Mouse (Mus musculus): ENCODE results near the gene Iars2. TPM values are rescaled to one million over a fixed set of nuclear protein-coding genes. Genes with fewer than 3 reads are reported as not detected.

Iars2 gene
- polyA plus RNA-seq, 1 experiment from 2014 or later, result 19.2 TPM

DNA sequence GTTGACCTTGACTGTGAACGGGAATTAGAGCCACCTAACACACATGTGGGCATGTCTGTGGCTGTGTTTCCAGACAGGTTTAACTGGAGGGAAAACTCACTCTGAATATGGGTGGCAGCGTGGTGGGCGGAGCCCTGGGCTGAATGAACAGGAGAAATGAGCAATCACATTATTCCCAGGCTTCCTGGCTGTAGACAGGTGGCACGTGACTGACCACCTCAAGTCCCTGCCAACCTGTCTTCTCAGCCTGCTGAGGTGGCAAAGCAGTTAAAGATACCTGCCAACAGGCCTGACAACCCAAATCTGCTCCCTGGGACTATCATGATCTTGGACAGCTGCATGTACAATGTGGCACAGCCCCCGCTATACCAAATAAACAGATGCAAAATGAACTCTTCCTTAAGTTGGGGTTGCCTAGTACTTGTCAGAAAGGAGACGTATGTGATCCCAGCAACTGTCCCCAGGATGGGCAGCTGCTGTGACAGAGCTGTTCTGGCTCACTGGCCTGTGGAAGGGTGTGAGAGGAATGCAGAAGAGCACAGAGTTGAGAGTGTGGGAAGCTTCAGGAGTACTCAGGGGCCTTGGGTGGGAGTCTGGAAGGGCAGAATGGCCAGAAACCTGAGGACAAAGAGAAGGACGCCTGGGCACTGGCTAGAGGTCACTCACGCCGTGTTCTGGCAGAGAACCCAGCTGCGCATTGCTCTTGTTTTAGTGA, 36.4 kb downstream of the Iars2 start:
- H3K36me3 ChIP-seq, result peaks cover 65% of the 10 kb centered on the region
- no peak for ATAC-seq (replicated peaks)

GRCm38 (mm10) chr1:185291336-185291735, 37.9 kb downstream of the Iars2 start:
- Histone ChIP-seq H3K9me3 (no peaks in the 10 kb centered on the region), H3K4me1 (no peaks in the 10 kb centered on the region), H3K4me3 (no peak overlapping the region), H3K36me3 (peaks cover 67% of the 10 kb centered on the region), H3K4me2 (replicated peaks) (no peak overlapping the region), H3K27me3 (no peaks in the 10 kb centered on the region), H3K9ac (replicated peaks) (no peak overlapping the region), H3K27ac (replicated peaks) (no peak overlapping the region)
- ATAC-seq (replicated peaks), result no peak
- 70% methylated on average over 4 of the region's 4 CpGs for WGBS

More for the DNA sequence above, 36.4 kb downstream of the Iars2 start:
- Histone ChIP-seq H3K4me1 (no peaks in the 10 kb centered on the region), H3K9ac (replicated peaks) (no peak overlapping the region), H3K4me3 (no peak overlapping the region), H3K27ac (replicated peaks) (no peak overlapping the region), H3K9me3 (no peaks in the 10 kb centered on the region), H3K27me3 (no peaks in the 10 kb centered on the region), H3K4me2 (replicated peaks) (no peak overlapping the region)
- 90% methylated on average over 10 of the region's 10 CpGs for WGBS

- H3K4me3 ChIP-seq, result no peak overlapping the region
- H3K9ac ChIP-seq (replicated peaks), result no peak overlapping the region
- ATAC-seq (replicated peaks), result no peak
- H3K36me3 ChIP-seq, result peaks cover 64% of the 10 kb centered on the region
- H3K9me3 ChIP-seq, result no peaks in the 10 kb centered on the region
- H3K27ac ChIP-seq (replicated peaks), result no peak overlapping the region
- no peaks in the 10 kb centered on the region for H3K27me3 ChIP-seq
- H3K4me2 ChIP-seq (replicated peaks), result no peak overlapping the region
- H3K4me1 ChIP-seq, result peaks cover 14% of the 10 kb centered on the region
- 74% methylated on average over 5 of the region's 5 CpGs for WGBS
Observed at GRCm38 (mm10) chr1:185289231-185289630, 40.0 kb downstream of the Iars2 start.

DNA sequence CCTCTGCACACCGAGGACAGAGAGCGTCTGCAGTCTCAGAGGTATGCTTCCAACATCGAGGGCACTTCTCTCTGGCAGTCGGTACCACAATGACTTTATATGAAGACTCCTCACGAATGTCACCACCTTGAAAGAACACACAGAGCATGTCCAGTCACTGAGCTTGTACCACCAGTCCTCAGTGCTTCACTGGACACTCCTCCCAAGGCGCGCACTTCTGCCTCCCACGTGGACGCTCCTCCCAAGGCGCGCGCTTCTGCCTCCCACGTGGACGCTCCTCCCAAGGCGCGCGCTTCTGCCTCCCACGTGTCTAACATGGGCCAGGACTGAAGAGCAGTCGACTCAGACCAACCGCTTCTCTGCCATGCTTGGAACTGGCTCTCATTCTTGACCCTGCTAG, 42.1 kb downstream of the Iars2 start:
- H3K9me3 ChIP-seq, result no peaks in the 10 kb centered on the region
- peaks cover 66% of the 10 kb centered on the region for H3K36me3 ChIP-seq
- no peak for ATAC-seq (replicated peaks)
- no peak overlapping the region for H3K27ac ChIP-seq (replicated peaks)
- H3K27me3 ChIP-seq, result no peaks in the 10 kb centered on the region
- 94% methylated on average over 20 of the region's 20 CpGs for WGBS
- no peak overlapping the region for H3K9ac ChIP-seq (replicated peaks)
- no peak overlapping the region for H3K4me2 ChIP-seq (replicated peaks)
- peaks cover 16% of the 10 kb centered on the region for H3K4me1 ChIP-seq
- no peak overlapping the region for H3K4me3 ChIP-seq

DNA sequence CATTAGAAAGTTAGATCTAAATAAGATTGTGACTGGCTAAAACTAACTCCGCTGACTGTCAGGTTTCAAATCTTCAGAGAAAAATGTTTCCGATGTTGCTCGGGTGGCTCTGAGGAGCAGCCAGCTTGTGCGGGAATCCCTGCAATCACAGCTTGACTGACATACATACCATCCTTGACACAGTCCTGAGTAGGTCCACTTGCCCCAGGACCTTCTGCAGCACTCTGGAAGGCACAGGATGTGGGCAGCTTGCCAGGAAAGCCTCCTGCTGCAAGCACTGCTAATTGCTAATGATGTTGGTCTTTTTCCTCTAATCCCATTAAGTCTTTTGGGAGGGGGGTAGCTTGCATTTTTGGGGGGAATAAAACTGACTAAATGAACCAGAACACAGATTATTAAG, 44.0 kb downstream of the Iars2 start:
- 53% methylated on average over 4 of the region's 4 CpGs for WGBS
- Histone ChIP-seq H3K9me3 (no peaks in the 10 kb centered on the region), H3K4me3 (no peak overlapping the region), H3K27me3 (no peaks in the 10 kb centered on the region), H3K9ac (replicated peaks) (no peak overlapping the region), H3K4me1 (peaks cover 16% of the 10 kb centered on the region), H3K4me2 (replicated peaks) (no peak overlapping the region), H3K27ac (replicated peaks) (peak overlapping the region; percentile 61), H3K36me3 (peaks cover 59% of the 10 kb centered on the region)
- peak; percentile 84 for ATAC-seq (replicated peaks)

DNA sequence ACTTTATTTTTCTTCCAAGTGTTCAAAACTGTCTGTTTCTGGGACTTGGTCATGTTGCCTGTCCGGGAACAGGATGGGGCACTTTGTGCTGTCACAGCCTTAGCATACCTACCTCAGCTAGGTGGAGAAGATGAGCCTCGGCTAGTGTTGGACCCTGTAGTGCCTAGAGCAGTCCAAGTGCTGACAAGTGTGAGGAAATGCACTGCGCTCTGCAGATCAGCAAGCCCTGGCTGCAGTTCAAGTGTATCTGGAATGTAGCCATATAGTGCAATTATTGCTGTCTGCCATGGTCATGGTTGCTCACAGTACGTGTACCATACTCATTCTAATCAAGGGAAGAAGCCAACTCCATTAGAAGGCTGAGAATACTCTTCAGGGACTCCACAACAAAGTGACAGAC, 44.5 kb downstream of the Iars2 start:
- Histone ChIP-seq H3K9ac (replicated peaks) (no peak overlapping the region), H3K36me3 (peaks cover 63% of the 10 kb centered on the region), H3K4me2 (replicated peaks) (no peak overlapping the region), H3K27me3 (no peaks in the 10 kb centered on the region), H3K9me3 (no peaks in the 10 kb centered on the region), H3K27ac (replicated peaks) (peak overlapping the region; percentile 61), H3K4me3 (no peak overlapping the region), H3K4me1 (peaks cover 16% of the 10 kb centered on the region)
- ATAC-seq (replicated peaks), result peak; percentile 87
- WGBS, result 36% methylated on average over 4 of the region's 4 CpGs

- 91% methylated on average over 15 of the region's 15 CpGs for WGBS
- no peaks in the 10 kb centered on the region for H3K9me3 ChIP-seq
- H3K4me3 ChIP-seq, result no peak overlapping the region
- peaks cover 74% of the 10 kb centered on the region for H3K36me3 ChIP-seq
- no peak overlapping the region for H3K27ac ChIP-seq (replicated peaks)
- H3K9ac ChIP-seq (replicated peaks), result no peak overlapping the region
- no peaks in the 10 kb centered on the region for H3K27me3 ChIP-seq
- no peak overlapping the region for H3K4me2 ChIP-seq (replicated peaks)
- peaks cover 16% of the 10 kb centered on the region for H3K4me1 ChIP-seq
- no peak for ATAC-seq (replicated peaks)
Observed at GRCm38 (mm10) chr1:185283247-185283646, 45.9 kb downstream of the Iars2 start.

DNA sequence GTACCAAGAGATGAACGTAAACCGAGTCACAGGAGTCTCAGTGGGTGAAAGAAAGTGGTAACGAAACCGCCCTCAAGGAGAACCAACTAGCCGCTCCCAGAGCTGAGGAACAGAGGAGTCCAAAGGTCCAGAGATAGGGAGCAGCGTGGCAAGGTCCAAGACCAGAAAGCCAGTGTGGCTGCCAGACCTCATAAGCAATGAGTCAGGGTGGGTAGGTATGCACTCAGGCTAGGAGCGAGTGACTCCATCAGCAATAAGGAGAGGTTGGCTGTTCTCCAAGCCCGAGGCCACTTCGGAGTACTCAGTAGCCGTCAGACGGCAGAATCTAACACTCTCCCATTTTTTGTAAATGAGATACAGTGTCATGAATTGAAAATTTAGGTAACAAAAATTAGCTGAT, 46.4 kb downstream of the Iars2 start:
- H3K9me3 ChIP-seq, result no peaks in the 10 kb centered on the region
- 88% methylated on average over 11 of the region's 11 CpGs for WGBS
- H3K4me1 ChIP-seq, result peaks cover 16% of the 10 kb centered on the region
- H3K36me3 ChIP-seq, result peaks cover 74% of the 10 kb centered on the region
- no peaks in the 10 kb centered on the region for H3K27me3 ChIP-seq
- H3K4me3 ChIP-seq, result no peak overlapping the region
- H3K27ac ChIP-seq (replicated peaks), result no peak overlapping the region
- no peak overlapping the region for H3K4me2 ChIP-seq (replicated peaks)
- no peak for ATAC-seq (replicated peaks)
- no peak overlapping the region for H3K9ac ChIP-seq (replicated peaks)

DNA sequence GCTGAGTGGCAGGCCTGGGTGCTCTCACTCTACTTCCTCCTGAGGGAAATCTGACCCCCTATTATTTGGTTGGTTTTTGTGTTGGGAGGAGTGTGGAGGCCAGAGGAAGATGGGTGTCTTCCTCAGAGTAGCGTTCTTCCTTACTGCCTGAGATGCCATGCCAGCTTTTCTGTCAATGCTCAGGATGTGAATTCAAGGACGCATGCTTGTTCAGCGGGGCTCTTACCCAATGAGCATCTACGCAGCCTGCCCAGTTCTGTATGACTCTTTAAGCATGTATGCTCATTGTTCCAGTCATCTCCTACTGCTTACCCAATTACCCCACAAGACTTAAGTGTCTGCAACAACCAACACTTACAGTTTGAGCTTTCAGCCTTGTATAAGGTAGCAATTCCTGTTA, 48.6 kb downstream of the Iars2 start:
- Histone ChIP-seq H3K9ac (replicated peaks) (no peak overlapping the region), H3K4me2 (replicated peaks) (no peak overlapping the region), H3K27ac (replicated peaks) (no peak overlapping the region), H3K36me3 (peaks cover 75% of the 10 kb centered on the region), H3K27me3 (no peaks in the 10 kb centered on the region), H3K4me1 (peaks cover 14% of the 10 kb centered on the region), H3K4me3 (no peak overlapping the region), H3K9me3 (no peaks in the 10 kb centered on the region)
- WGBS, result 98% methylated on average over 4 of the region's 4 CpGs
- no peak for ATAC-seq (replicated peaks)

GRCm38 (mm10) chr1:185279288-185279687, 49.9 kb downstream of the Iars2 start:
- 84% methylated on average over 9 of the region's 9 CpGs for WGBS
- no peak overlapping the region for H3K4me3 ChIP-seq
- H3K4me1 ChIP-seq, result peaks cover 2% of the 10 kb centered on the region; the same call in 1 of the 2 replicates
- H3K9ac ChIP-seq (replicated peaks), result no peak overlapping the region
- ATAC-seq (replicated peaks), result no peak
- H3K27me3 ChIP-seq, result no peaks in the 10 kb centered on the region
- no peaks in the 10 kb centered on the region for H3K9me3 ChIP-seq
- no peak overlapping the region for H3K27ac ChIP-seq (replicated peaks)
- H3K4me2 ChIP-seq (replicated peaks), result no peak overlapping the region
- H3K36me3 ChIP-seq, result peaks cover 73% of the 10 kb centered on the region

DNA sequence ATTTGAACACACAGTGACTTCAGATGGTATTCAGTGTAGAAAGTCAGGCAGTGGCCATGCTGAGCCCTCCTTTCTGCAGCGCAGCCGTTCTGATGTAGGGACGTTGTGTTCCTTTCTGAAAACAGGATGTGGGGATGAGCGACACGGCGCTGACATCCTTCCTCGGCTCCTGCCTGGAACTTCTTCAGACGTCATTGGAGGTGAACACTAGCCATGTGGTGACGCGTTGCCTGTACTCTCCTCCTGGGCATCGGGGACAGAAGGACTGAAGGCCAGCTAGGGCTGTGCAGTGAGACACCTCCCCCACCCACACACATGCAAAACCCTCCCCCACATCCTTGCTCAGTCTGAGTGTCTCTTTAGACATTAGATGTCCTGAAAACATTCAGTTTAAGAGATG, 52.2 kb downstream of the Iars2 start:
- Histone ChIP-seq H3K9ac (replicated peaks) (no peak overlapping the region), H3K4me2 (replicated peaks) (no peak overlapping the region), H3K27me3 (no peaks in the 10 kb centered on the region), H3K9me3 (no peaks in the 10 kb centered on the region), H3K4me1 (no peaks in the 10 kb centered on the region), H3K27ac (replicated peaks) (no peak overlapping the region), H3K4me3 (no peak overlapping the region), H3K36me3 (peaks cover 71% of the 10 kb centered on the region)
- no peak for ATAC-seq (replicated peaks)
- WGBS, result 94% methylated on average over 11 of the region's 11 CpGs

DNA sequence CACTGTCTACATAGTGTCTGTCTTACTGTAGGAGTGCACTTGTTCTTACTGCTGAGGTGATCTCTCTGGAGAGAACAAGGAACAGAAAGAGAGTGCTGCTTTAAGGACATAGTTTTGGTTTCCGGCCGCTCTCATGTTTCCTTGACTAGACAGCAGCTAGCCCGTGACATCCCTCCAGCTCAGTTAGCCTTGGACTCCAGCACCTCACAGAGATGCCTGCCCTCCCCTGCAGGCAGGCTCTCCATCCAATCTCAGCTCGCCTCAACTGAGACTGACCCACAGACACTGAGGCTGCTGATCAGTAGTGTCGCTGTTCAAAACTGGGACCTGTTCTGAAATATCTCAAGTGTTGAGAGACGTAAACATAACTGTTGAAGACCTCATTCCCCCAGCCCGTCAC, 53.2 kb downstream of the Iars2 start:
- Histone ChIP-seq H3K4me3 (no peak overlapping the region), H3K27me3 (no peaks in the 10 kb centered on the region), H3K4me2 (replicated peaks) (no peak overlapping the region), H3K27ac (replicated peaks) (no peak overlapping the region), H3K9me3 (no peaks in the 10 kb centered on the region), H3K4me1 (no peaks in the 10 kb centered on the region), H3K9ac (replicated peaks) (no peak overlapping the region), H3K36me3 (peaks cover 80% of the 10 kb centered on the region)
- WGBS, result 95% methylated on average over 7 of the region's 7 CpGs
- ATAC-seq (replicated peaks), result no peak
